Mouse (Mus musculus) megakaryocyte, embryonic 14.5 days (primary cell): Measurements from ENCODE around the gene Il18. TPM values are rescaled to one million over a fixed set of nuclear protein-coding genes. Genes with fewer than 3 reads are reported as not detected.
A peak's percentile ranks its signal among the peaks of the same experiment; 100 is the strongest.
"Not testable (repeated sequence)": the region's sequence is repeated elsewhere in the genome, so short reads cannot be mapped to it uniquely, and the experiment has no call there.

Experiments used
- H3K27me3 ChIP-seq: replicated peaks from 2 replicates; pipeline ENCODE3; 2012; ENCODE audit warnings: inconsistent platforms
- H3K36me3 ChIP-seq: replicated peaks from 2 replicates; pipeline ENCODE3; 2012; ENCODE audit warnings: low read length, inconsistent platforms, mixed read lengths
- H3K4me1 ChIP-seq: 2 replicates; pipeline ENCODE4 v1.6.1; 2012; ENCODE audit warnings: inconsistent platforms
- H3K4me3 ChIP-seq: replicated peaks from 2 replicates; pipeline ENCODE3; 2012; ENCODE audit warnings: moderate library complexity, mild to moderate bottlenecking, inconsistent platforms
- H3K9me3 ChIP-seq: 2 replicates; pipeline ENCODE4 v1.6.1; 2012; ENCODE audit warnings: inconsistent platforms
- FLI1 ChIP-seq: IDR thresholded peaks from 2 replicates; pipeline ENCODE4 v1.6.1; 2012; ENCODE audit warnings: low read length, inconsistent platforms, mixed read lengths
- GATA1 ChIP-seq: IDR thresholded peaks from 3 replicates; pipeline ENCODE4 v1.6.1; 2012; ENCODE audit warnings: mixed read lengths, low read length, inconsistent platforms, borderline replicate concordance
- polyA plus RNA-seq: library from polyadenylated mRNA; stranded (reverse); fragments of >175 nt; gene quantifications from 2 replicates; pipeline ENCODE4 v1.2.3, GENCODE M21; 2012; ENCODE audit warnings: low replicate concordance; ENCODE audit not compliant: insufficient read depth

Gene Il18
- polyA plus RNA-seq, 1 experiment, result 2.0 TPM

DNA sequence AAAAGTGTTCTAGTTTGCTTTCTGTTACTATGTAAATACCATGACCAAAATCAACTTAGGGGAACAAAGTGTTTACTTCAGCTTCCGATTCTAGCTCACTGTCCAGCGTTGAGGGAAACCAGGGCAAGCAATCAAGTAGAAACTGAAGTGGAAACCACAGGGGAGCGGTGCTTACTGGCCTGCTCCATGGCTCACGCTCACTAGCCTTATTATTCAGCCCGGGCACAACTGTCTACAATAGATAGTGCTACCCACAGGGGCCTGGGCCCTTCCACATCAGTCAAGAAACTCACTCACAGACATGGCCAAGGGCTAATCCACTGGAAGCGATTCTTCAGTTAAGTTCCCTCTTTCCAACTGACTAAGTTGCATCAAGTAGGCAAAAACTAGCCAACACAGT lies 46.9 kb downstream of the Il18 start:
- peaks cover 56% of the 10 kb centered on the region for H3K36me3 ChIP-seq
- TF ChIP-seq FLI1, result no peak
- no peak for TF ChIP-seq GATA1
- H3K4me3 ChIP-seq, result peak overlapping the region; percentile 85
- no peaks in the 10 kb centered on the region for H3K9me3 ChIP-seq
- peaks cover 48% of the 10 kb centered on the region for H3K4me1 ChIP-seq
- no peaks in the 10 kb centered on the region for H3K27me3 ChIP-seq

DNA sequence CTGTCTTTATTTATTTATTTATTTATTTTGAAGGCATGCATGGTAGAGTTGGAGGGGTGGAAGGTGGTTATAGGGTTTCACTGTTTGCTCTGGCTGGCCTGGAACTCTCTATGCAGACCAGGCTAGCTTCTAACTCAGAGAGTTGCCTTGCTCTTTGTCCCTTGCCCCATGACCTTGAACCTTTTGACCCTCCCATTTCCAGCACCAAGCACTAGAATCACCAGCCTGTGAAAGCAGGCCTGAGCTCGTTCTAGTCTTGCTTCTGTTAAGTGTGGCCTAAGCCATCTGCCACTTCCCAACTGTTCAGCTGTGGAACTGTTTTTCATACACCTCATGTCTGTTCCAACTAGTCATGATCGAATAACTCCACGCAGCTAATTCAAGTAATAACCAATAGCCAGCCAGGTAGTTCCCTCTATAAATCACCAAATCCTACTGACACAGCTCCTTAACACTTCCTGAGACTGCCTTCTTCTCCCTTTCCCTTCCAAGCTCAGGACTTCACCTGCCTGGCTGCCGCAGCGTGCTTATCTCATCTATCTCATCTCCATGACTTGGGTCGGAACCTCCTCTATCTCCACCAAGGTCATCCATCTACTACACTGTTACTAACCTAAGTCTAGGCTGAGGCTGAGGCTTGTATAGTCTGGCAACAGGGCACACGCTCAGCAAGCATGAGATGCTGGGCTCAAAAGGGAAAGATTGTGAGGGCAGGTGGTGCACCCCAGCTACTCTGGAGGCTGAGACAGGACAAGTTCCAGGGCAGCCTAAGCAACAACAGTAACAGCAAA lies 47.6 kb downstream of the Il18 start:
- TF ChIP-seq GATA1 (no peak), FLI1 (no peak)
- Histone ChIP-seq H3K27me3 (no peaks in the 10 kb centered on the region), H3K36me3 (peaks cover 53% of the 10 kb centered on the region), H3K4me3 (peak overlapping the region; percentile 99), H3K9me3 (no peaks in the 10 kb centered on the region), H3K4me1 (peaks cover 48% of the 10 kb centered on the region)

DNA sequence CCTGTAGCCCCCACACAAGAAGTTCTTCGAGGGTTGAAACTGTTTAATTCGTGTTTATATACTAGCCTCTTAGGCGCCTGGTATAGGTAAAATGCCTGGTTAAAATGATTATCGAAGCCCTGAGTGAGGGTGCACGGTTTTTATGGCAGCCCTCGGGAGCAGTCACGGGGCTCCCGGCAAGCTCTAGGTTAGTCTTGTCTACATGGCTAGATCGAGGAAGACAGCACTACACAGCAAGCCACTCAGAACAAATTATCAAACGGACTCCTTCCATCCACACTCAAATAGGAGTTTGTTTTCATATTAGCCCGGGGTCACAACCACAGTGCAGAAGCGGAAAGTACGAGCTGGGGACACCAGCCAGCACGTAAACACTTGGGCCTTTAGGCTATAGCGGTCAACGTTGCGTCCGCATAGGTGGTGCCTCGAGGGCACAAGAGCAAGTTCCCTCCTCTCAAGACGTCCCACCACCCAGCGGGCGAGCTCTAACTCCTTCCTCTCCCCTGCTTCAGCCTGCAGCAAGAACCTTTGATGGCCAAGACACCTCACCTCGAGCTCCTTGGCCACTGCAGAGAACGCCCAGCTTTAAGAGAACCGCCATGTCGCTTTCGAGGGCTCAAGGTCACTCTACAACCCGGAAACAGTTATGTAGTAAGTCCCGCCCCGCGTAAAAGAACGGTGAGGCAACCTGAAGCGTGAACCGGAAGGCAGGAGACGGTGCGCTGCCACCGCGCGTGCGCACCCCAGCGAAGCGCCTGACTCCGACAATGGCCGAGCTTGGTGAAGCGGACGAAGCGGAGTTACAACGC lies 48.8 kb downstream of the Il18 start, which contains the start of the genes Sdhd and Timm8b:
Gene Sdhd, minus strand, starts transcription at position 624 of the 809 bp plus-strand sequence.
Gene Timm8b, plus strand, starts transcription at position 722 of the 809 bp plus-strand sequence.
- Histone ChIP-seq H3K27me3 (no peaks in the 10 kb centered on the region), H3K9me3 (no peaks in the 10 kb centered on the region), H3K4me1 (peaks cover 48% of the 10 kb centered on the region), H3K36me3 (peaks cover 53% of the 10 kb centered on the region), H3K4me3 (peak within 1 kb of the TSS; percentile 99)
- TF ChIP-seq FLI1 (no peak), GATA1 (no peak)

DNA sequence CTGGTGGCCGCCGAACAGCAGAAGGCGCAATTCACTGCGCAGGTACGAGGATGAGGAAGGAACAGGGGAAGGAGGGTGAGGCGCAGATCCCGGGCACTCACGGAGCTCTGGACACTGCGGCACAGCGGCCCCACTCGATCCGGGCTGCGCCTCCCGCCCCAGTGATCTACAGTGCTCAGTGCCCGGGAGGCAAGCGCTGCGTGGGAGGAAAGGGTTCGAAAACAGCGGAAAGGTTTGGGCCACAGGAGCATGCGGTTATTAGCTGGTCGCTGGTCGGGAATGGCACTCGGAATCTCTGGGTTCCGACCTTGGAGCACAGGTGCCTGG lies 49.3 kb downstream of the Il18 start:
- H3K4me3 ChIP-seq, result peak overlapping the region; percentile 99
- peaks cover 53% of the 10 kb centered on the region for H3K36me3 ChIP-seq
- TF ChIP-seq FLI1 (no peak), GATA1 (no peak)
- H3K9me3 ChIP-seq, result no peaks in the 10 kb centered on the region
- no peaks in the 10 kb centered on the region for H3K27me3 ChIP-seq
- peaks cover 48% of the 10 kb centered on the region for H3K4me1 ChIP-seq

DNA sequence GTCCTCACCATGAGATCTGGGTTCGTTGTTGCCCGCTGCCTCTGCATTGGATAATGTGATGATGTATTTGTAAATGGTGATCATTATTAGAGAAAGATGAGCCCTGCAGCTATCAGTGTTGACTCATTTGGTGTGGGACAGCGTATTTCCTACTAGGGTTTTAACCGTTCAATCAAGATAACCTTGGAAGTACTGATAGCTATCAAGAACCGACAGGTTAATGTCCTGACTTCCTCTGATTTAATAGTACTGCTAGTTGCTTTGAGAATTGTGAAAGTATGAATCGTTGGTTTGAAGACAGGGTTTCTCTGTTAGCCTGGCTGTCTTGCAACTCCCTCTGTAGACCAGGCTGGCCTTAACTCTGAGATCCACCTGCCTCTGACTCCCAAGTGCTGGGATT lies 49.7 kb downstream of the Il18 start:
- no peaks in the 10 kb centered on the region for H3K27me3 ChIP-seq
- H3K9me3 ChIP-seq, result no peaks in the 10 kb centered on the region
- H3K4me1 ChIP-seq, result peaks cover 49% of the 10 kb centered on the region
- TF ChIP-seq GATA1 (no peak), FLI1 (no peak)
- peak overlapping the region; percentile 99 for H3K4me3 ChIP-seq
- H3K36me3 ChIP-seq, result peaks cover 53% of the 10 kb centered on the region

DNA sequence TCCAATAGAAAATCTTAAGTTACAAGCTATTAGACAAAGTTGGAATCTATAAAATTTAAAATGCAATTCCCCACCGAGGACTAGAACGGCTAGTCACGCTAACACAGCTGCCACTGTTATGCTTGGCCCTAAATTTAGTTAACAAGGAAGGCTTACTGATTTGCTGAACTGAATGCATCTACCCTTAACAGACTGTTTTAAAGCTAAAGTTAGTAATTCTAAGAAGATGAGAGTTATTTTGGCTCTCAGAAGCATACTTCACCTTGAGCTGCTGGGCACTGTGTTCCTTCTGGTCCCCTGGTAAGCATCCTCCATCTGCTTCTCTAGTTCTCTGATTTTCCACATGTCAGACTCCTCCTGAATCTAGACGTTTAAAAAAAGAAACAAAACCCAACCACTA lies 57.5 kb downstream of the Il18 start:
- H3K27me3 ChIP-seq, result no peaks in the 10 kb centered on the region
- TF ChIP-seq GATA1, result no peak
- TF ChIP-seq FLI1, result no peak
- H3K4me1 ChIP-seq, result peaks cover 31% of the 10 kb centered on the region
- peaks cover 83% of the 10 kb centered on the region for H3K36me3 ChIP-seq
- H3K9me3 ChIP-seq, result no peaks in the 10 kb centered on the region
- H3K4me3 ChIP-seq, result no peak overlapping the region

DNA sequence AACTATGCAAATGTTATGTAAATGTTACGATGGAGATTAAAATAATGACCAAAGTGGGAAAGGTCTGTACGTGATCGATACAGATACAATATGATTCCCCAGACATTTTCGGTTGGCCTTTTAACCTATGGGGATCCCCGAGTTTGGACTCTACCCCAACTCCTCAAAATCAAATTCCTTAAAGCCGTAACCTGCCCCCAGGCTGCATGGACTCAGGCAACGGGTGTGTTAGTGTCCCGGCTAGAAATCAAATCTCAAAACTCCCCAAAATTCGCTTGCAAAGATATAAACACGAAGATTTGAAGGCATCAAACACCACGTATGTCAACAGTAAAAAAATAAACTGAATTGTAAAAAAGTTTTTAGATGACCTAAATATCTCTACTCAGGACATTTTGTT lies 61.5 kb downstream of the Il18 start:
- no peak for TF ChIP-seq FLI1
- TF ChIP-seq GATA1, result no peak
- Histone ChIP-seq H3K36me3 (peaks cover 44% of the 10 kb centered on the region), H3K27me3 (no peaks in the 10 kb centered on the region), H3K4me1 (peaks cover 31% of the 10 kb centered on the region), H3K4me3 (peak overlapping the region; percentile 99), H3K9me3 (no peaks in the 10 kb centered on the region)

DNA sequence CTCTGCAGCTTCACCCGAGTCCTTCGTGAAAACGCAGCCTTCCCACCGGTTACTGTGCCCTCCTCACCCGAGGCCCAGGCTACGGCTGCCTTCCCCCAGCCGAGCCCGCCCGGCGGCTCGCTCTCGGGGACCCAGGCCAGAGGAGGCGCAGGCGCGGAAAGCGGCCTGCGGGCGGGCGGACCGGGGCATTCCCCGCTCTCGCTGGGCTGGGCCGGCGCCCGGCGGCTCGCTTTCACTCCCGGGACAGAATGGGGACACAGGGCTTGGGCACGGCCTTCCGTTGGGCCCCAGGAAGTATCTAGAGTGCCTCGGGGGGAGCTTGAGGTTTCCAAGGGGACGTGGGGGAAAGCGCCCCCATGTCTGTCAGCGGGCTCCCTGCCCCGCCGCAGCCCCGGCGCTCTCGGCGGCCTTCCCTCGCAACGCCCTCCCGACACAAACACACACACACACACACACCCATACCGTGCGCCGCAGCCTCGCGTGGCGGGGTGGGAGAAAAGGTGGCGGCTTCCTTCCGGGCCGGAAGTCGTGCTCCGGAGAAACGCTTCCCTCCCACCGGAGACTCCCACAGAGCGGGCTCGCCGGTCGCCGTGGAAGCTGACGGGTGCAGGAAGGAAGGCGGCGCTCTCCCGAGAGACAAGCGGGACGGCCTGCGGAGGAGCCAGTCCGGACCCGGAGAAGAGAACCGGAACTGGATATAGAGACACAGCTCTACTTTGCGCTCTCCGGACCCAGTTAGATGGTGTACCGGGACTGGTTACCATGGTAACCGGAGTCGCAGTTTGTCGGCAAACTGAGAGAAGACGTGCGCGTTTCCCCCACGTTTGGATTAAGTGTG lies 62.4 kb downstream of the Il18 start, which contains the start of the genes Pih1d2 and Nkapd1:
Gene Pih1d2, plus strand, starts transcription at position 556 of the 838 bp plus-strand sequence.
Gene Nkapd1, minus strand, starts transcription at position 699 of the 838 bp plus-strand sequence.
- peaks cover 31% of the 10 kb centered on the region for H3K4me1 ChIP-seq
- peaks cover 1% of the 10 kb centered on the region for H3K27me3 ChIP-seq
- no peaks in the 10 kb centered on the region for H3K9me3 ChIP-seq
- H3K36me3 ChIP-seq, result peaks cover 37% of the 10 kb centered on the region
- no peak for TF ChIP-seq GATA1
- TF ChIP-seq FLI1, result peak; percentile 83
- H3K4me3 ChIP-seq, result peak within 1 kb of the TSS; percentile 99

DNA sequence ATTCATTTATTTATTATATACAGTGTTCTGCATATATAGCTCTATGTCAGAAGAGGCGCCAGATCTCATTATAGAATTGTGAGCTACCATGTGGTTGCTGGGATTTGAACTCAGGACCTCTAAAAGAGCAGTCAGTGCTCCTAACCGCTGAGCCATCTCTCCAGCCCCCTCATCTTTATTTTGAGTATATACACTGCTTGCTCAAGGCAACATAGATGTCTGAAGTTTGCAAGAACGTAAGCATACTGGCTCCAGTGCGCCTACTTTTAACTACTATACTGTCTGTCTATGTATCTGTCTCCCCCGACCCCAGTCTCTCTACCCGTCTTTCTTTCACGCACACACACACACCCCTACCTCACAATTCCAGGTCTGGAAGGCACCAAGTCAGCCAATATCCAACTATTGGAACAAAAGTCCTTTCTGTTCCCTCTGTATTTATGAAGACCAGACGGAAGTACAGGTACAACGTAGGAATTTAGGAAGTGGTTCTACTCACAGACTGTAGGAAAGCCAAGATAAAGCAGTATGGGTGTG lies 63.2 kb downstream of the Il18 start:
- H3K27me3 ChIP-seq, result peaks cover 1% of the 10 kb centered on the region
- H3K4me1 ChIP-seq, result peaks cover 31% of the 10 kb centered on the region
- H3K36me3 ChIP-seq, result peaks cover 28% of the 10 kb centered on the region
- H3K9me3 ChIP-seq, result no peaks in the 10 kb centered on the region
- peak overlapping the region; percentile 99 for H3K4me3 ChIP-seq
- TF ChIP-seq GATA1, result no peak
- TF ChIP-seq FLI1, result no peak

DNA sequence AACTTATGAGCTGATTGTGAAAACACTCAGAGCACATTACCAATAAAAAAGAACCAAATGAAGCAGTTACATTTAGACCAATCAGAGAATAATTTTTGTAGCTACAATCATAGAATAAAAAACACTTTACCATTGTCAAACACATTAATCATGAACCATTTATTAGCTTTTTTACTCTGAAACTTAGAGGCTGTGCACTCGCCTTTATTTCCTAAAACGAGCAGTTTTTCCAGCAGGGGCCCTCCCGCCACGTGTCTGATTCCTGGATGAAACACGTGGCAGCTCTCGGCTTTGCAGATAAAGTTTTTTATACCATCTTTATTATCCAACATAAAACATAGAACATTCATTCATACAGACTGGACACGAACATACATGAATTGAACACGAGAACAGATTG lies 76.3 kb downstream of the Il18 start:
- not testable (repeated sequence) for H3K27me3 ChIP-seq, H3K9me3 ChIP-seq, H3K4me3 ChIP-seq, H3K4me1 ChIP-seq
- H3K36me3 ChIP-seq, result peaks cover 22% of the 10 kb centered on the region
